Mouse (Mus musculus): ENCODE data around the gene Idnk. TPM values are rescaled to one million over a fixed set of nuclear protein-coding genes. Genes with fewer than 3 reads are reported as not detected.
A peak's percentile ranks its signal among the peaks of the same experiment; 100 is the strongest.

Idnk gene
- polyA plus RNA-seq, 1 experiment from 2014 or later, result 40.5 TPM

DNA sequence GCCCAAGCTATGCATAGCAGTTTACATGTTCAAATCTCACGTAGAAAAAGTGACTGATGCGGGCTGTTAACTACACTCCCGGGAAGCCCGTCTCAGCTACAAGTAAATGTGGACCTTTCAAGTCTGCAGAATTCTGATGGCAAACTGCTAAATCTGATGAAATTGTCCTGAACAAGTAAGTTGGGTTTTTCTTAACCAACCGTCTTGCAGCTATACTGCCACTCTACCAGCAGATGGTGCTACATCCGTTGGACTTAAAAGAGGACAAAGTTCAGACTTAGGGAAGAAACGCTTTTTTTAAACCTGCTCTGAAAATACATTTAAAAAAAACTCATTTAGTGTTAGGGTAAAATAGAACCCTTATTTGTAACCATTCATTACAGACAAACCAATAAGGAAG is 31.3 kb upstream of the Idnk start:
- TF ChIP-seq CTCF (IDR thresholded peaks at IDR 0.05) (peak; percentile 86), EP300 (IDR thresholded peaks at IDR 0.05) (no peak)
- Histone ChIP-seq H3K9me3 (ENCODE audit: low read length) (no peaks in the 10 kb centered on the region), H3K4me2 (replicated peaks; ENCODE audit: low read depth, low read length) (peak overlapping the region; percentile 81), H3K36me3 (ENCODE audit: insufficient read depth, low read length) (no peaks in the 10 kb centered on the region), H3K4me1 (ENCODE audit: insufficient read depth, low read depth, low read length) (peaks cover 10% of the 10 kb centered on the region; the same call in 1 of the 2 replicates), H3K9ac (replicated peaks; ENCODE audit: low read depth) (no peak overlapping the region), H3K27me3 (replicated peaks; ENCODE audit: insufficient read depth, low read length) (no peaks in the 10 kb centered on the region), H3K4me3 (ENCODE audit: low read depth, low read length) (peak overlapping the region; percentile 90), H3K27ac (ENCODE audit: low read length) (no peak overlapping the region)
- DNase-seq (ENCODE audit: low spot score), result peak; percentile 93
- 12% methylated on average over 7 of the region's 7 CpGs for WGBS
- no peak for ATAC-seq

- Histone ChIP-seq H3K27ac (ENCODE audit: low read length) (peak overlapping the region; percentile 98), H3K27me3 (replicated peaks; ENCODE audit: insufficient read depth, low read length) (no peaks in the 10 kb centered on the region), H3K4me2 (replicated peaks; ENCODE audit: low read depth, low read length) (peak overlapping the region; percentile 81), H3K4me1 (ENCODE audit: insufficient read depth, low read depth, low read length) (peaks cover 10% of the 10 kb centered on the region; the same call in 1 of the 2 replicates), H3K4me3 (ENCODE audit: low read depth, low read length) (peak overlapping the region; percentile 90), H3K36me3 (ENCODE audit: insufficient read depth, low read length) (no peaks in the 10 kb centered on the region), H3K9me3 (ENCODE audit: low read length) (no peaks in the 10 kb centered on the region), H3K9ac (replicated peaks; ENCODE audit: low read depth) (peak overlapping the region; percentile 98)
- under 1% methylated on average over 28 of the region's 92 CpGs for WGBS
- ATAC-seq (no peak), DNase-seq (ENCODE audit: low spot score) (peak; percentile 47)
- TF ChIP-seq EP300 (IDR thresholded peaks at IDR 0.05) (no peak), CTCF (IDR thresholded peaks at IDR 0.05) (no peak)
Observed at GRCm38 (mm10) chr13:58126862-58127765, 30.3 kb upstream of the Idnk start.

DNA sequence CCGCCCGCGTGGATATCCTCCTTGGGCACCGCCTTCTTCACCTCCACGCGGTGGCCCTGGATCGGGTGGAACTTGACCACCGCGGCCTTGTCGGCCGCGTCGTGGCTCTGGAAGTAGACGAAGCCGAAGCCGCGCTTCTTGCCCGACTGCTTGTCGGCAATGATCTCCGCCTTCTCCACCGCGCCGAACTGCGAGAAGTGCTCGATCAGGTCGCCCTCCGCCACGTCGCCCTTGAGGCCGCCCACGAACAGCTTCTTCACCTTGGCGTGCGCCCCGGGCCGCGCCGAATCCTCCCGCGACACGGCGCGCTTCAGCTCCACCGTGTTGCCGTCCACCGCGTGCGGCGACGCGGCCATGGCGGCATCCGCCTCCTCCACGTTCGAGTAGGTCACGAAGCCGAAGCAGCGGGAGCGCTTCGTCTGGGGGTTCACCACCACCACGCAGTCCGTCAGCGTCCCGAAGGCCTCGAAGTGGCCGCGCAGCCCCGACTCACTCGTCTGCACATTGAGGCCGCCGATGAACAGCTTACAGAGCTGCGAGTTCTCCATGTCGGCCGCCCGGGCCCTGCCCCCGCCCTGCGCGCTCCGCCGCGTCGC is 29.6 kb upstream of the Idnk start:
- no peaks in the 10 kb centered on the region for H3K27me3 ChIP-seq (replicated peaks; ENCODE audit: insufficient read depth, low read length)
- no peaks in the 10 kb centered on the region for H3K9me3 ChIP-seq (ENCODE audit: low read length)
- TF ChIP-seq CTCF (IDR thresholded peaks at IDR 0.05), result 0 out of 2 replicates have a peak, but pooled peaks have one; percentile 1
- no peak for TF ChIP-seq EP300 (IDR thresholded peaks at IDR 0.05)
- peak overlapping the region; percentile 90 for H3K4me3 ChIP-seq (ENCODE audit: low read depth, low read length)
- DNase-seq (ENCODE audit: low spot score) (peak; percentile 59), ATAC-seq (peak; percentile 24)
- peak overlapping the region; percentile 98 for H3K27ac ChIP-seq (ENCODE audit: low read length)
- no peaks in the 10 kb centered on the region for H3K36me3 ChIP-seq (ENCODE audit: insufficient read depth, low read length)
- H3K4me1 ChIP-seq (ENCODE audit: insufficient read depth, low read depth, low read length), result peaks cover 10% of the 10 kb centered on the region; the same call in 1 of the 2 replicates
- WGBS, result 0% methylated on average over 55 of the region's 81 CpGs
- H3K4me2 ChIP-seq (replicated peaks; ENCODE audit: low read depth, low read length), result peak overlapping the region; percentile 81
- peak overlapping the region; percentile 98 for H3K9ac ChIP-seq (replicated peaks; ENCODE audit: low read depth)

GRCm38 (mm10) chr13:58128396-58128767 is 29.1 kb upstream of the Idnk start, which contains the start of gene Hnrnpa0:
Hnrnpa0 (minus strand) TSS chr13:58128556.
- no peak for TF ChIP-seq EP300 (IDR thresholded peaks at IDR 0.05)
- no peak for TF ChIP-seq CTCF (IDR thresholded peaks at IDR 0.05)
- 0% methylated on average over 4 of the region's 62 CpGs for WGBS
- peak within 1 kb of the TSS; percentile 98 for H3K27ac ChIP-seq (ENCODE audit: low read length)
- H3K9ac ChIP-seq (replicated peaks; ENCODE audit: low read depth), result peak within 1 kb of the TSS; percentile 98
- H3K4me2 ChIP-seq (replicated peaks; ENCODE audit: low read depth, low read length), result peak within 1 kb of the TSS; percentile 81
- peaks cover 9% of the 10 kb centered on the region; the same call in 1 of the 2 replicates for H3K4me1 ChIP-seq (ENCODE audit: insufficient read depth, low read depth, low read length)
- ATAC-seq, result peak; percentile 92
- no peaks in the 10 kb centered on the region for H3K9me3 ChIP-seq (ENCODE audit: low read length)
- H3K36me3 ChIP-seq (ENCODE audit: insufficient read depth, low read length), result no peaks in the 10 kb centered on the region
- DNase-seq (ENCODE audit: low spot score), result peak; percentile 95
- H3K4me3 ChIP-seq (ENCODE audit: low read depth, low read length), result peak within 1 kb of the TSS; percentile 90
- H3K27me3 ChIP-seq (replicated peaks; ENCODE audit: insufficient read depth, low read length), result no peaks in the 10 kb centered on the region

DNA sequence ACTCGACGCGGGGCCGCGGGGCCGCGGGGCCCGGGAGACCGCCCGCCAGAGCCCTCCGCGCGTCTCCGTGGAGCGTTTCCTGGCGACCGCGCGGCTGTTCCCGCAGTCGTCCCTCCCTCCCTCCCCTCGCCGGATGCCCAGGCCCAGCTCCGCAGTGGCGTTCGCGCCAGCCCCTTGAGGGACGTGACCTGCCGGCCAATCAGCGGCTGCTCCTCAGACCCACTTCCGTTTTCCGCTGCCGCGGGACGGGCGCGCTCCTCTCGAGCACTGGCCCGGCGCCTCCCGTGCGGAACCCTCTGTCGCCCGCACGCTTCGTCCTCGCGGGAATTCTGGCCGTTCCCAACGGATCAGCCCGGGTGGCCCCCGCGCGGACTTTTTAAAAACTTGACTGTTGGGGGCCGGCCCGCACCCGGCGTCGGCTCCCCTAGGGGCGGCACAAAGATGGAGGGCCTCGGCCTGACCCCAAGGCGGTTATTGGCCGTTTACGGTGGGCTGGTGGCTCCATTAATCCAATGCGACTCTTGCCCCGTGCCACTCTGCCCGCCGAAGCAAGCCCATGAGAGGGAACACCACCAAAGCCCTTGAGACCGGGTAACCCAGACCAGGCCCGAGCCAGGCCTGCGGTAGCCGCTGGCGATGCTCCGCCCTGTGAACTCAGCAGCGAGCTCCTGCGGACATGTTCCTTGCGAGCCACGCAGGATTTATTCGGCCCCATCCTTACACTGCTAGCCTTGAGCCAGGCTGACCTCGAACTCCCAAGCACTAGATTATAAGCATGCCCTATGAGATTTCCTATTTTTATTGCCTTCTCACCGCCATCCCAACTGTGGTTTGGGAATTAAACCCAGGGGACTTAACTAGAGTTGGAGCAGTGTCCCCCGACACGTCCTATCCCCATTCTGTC is 28.4 kb upstream of the Idnk start:
- Histone ChIP-seq H3K36me3 (ENCODE audit: insufficient read depth, low read length) (no peaks in the 10 kb centered on the region), H3K9ac (replicated peaks; ENCODE audit: low read depth) (peak overlapping the region; percentile 98), H3K27me3 (replicated peaks; ENCODE audit: insufficient read depth, low read length) (no peaks in the 10 kb centered on the region), H3K9me3 (ENCODE audit: low read length) (no peaks in the 10 kb centered on the region), H3K4me1 (ENCODE audit: insufficient read depth, low read depth, low read length) (peaks cover 3% of the 10 kb centered on the region; the same call in 1 of the 2 replicates), H3K4me3 (ENCODE audit: low read depth, low read length) (peak overlapping the region; percentile 90), H3K27ac (ENCODE audit: low read length) (peak overlapping the region; percentile 98), H3K4me2 (replicated peaks; ENCODE audit: low read depth, low read length) (peak overlapping the region; percentile 81)
- TF ChIP-seq EP300 (IDR thresholded peaks at IDR 0.05), result 0 out of 2 replicates have a peak, but pooled peaks have one; percentile 6
- no peak; the same call in 1 of the 2 replicates for TF ChIP-seq CTCF (IDR thresholded peaks at IDR 0.05)
- DNase-seq (ENCODE audit: low spot score) (peak; percentile 98), ATAC-seq (peak; percentile 96)
- under 1% methylated on average over 66 of the region's 83 CpGs for WGBS

Measured in lung, postnatal 0 days (tissue).